Mouse (Mus musculus): ENCODE data around the gene Tomm20. TPM values are rescaled to one million over a fixed set of nuclear protein-coding genes. Genes with fewer than 3 reads are reported as not detected.

Tomm20 gene
- polyA plus RNA-seq, 1 experiment from 2014 or later, result 256 TPM

GRCm38 (mm10) chr8:126932249-126932648 lies 13.4 kb downstream of the Tomm20 start:
- no peak for ATAC-seq (replicated peaks; ENCODE audit: insufficient number of reproducible peaks, low FRiP score, low TSS enrichment, low read depth)
- no peak for DNase-seq (ENCODE audit: low spot score)
- Histone ChIP-seq H3K36me3 (replicated peaks; ENCODE audit: control insufficient read depth, insufficient read depth, low read depth, low read length) (peaks cover 22% of the 10 kb centered on the region), H3K4me3 (ENCODE audit: low read depth, low read length) (no peak overlapping the region), H3K27ac (replicated peaks; ENCODE audit: low read depth, low read length) (no peak overlapping the region), H3K9ac (replicated peaks; ENCODE audit: low read length) (no peak overlapping the region), H3K4me2 (ENCODE audit: low read depth, low read length) (no peak overlapping the region), H3K9me3 (replicated peaks; ENCODE audit: control insufficient read depth, low read length) (no peaks in the 10 kb centered on the region), H3K27me3 (ENCODE audit: control insufficient read depth, insufficient read depth, low read length) (no peaks in the 10 kb centered on the region), H3K4me1 (ENCODE audit: control insufficient read depth, insufficient read depth, low read length) (no peaks in the 10 kb centered on the region)
- WGBS, result 91% methylated on average over 1 of the region's 1 CpGs

GRCm38 (mm10) chr8:126931720-126932119 lies 13.9 kb downstream of the Tomm20 start:
- Histone ChIP-seq H3K36me3 (replicated peaks; ENCODE audit: control insufficient read depth, insufficient read depth, low read depth, low read length) (peaks cover 18% of the 10 kb centered on the region), H3K27me3 (ENCODE audit: control insufficient read depth, insufficient read depth, low read length) (no peaks in the 10 kb centered on the region), H3K27ac (replicated peaks; ENCODE audit: low read depth, low read length) (no peak overlapping the region), H3K4me1 (ENCODE audit: control insufficient read depth, insufficient read depth, low read length) (no peaks in the 10 kb centered on the region), H3K9ac (replicated peaks; ENCODE audit: low read length) (no peak overlapping the region), H3K4me3 (ENCODE audit: low read depth, low read length) (no peak overlapping the region), H3K9me3 (replicated peaks; ENCODE audit: control insufficient read depth, low read length) (no peaks in the 10 kb centered on the region), H3K4me2 (ENCODE audit: low read depth, low read length) (no peak overlapping the region)
- WGBS, result 40% methylated on average over 2 of the region's 2 CpGs
- no peak for ATAC-seq (replicated peaks; ENCODE audit: insufficient number of reproducible peaks, low FRiP score, low TSS enrichment, low read depth)
- DNase-seq (ENCODE audit: low spot score), result no peak

GRCm38 (mm10) chr8:126929607-126930161 lies 16.0 kb downstream of the Tomm20 start:
- DNase-seq (ENCODE audit: low spot score) (peak; percentile 82), ATAC-seq (replicated peaks; ENCODE audit: insufficient number of reproducible peaks, low FRiP score, low TSS enrichment, low read depth) (no peak)
- no peak overlapping the region for H3K4me3 ChIP-seq (ENCODE audit: low read depth, low read length)
- no peak overlapping the region for H3K4me2 ChIP-seq (ENCODE audit: low read depth, low read length)
- no peaks in the 10 kb centered on the region for H3K9me3 ChIP-seq (replicated peaks; ENCODE audit: control insufficient read depth, low read length)
- H3K9ac ChIP-seq (replicated peaks; ENCODE audit: low read length), result no peak overlapping the region
- no peaks in the 10 kb centered on the region for H3K27me3 ChIP-seq (ENCODE audit: control insufficient read depth, insufficient read depth, low read length)
- H3K36me3 ChIP-seq (replicated peaks; ENCODE audit: control insufficient read depth, insufficient read depth, low read depth, low read length), result peaks cover 6% of the 10 kb centered on the region
- H3K4me1 ChIP-seq (ENCODE audit: control insufficient read depth, insufficient read depth, low read length), result no peaks in the 10 kb centered on the region
- no peak overlapping the region for H3K27ac ChIP-seq (replicated peaks; ENCODE audit: low read depth, low read length)
- WGBS, result 81% methylated on average over 3 of the region's 3 CpGs

- H3K4me3 ChIP-seq (ENCODE audit: low read depth, low read length), result no peak overlapping the region
- peaks cover 6% of the 10 kb centered on the region for H3K36me3 ChIP-seq (replicated peaks; ENCODE audit: control insufficient read depth, insufficient read depth, low read depth, low read length)
- ATAC-seq (replicated peaks; ENCODE audit: insufficient number of reproducible peaks, low FRiP score, low TSS enrichment, low read depth), result no peak
- no peak overlapping the region for H3K9ac ChIP-seq (replicated peaks; ENCODE audit: low read length)
- 91% methylated on average over 10 of the region's 10 CpGs for WGBS
- DNase-seq (ENCODE audit: low spot score), result no peak
- no peaks in the 10 kb centered on the region for H3K4me1 ChIP-seq (ENCODE audit: control insufficient read depth, insufficient read depth, low read length)
- H3K27ac ChIP-seq (replicated peaks; ENCODE audit: low read depth, low read length), result no peak overlapping the region
- H3K27me3 ChIP-seq (ENCODE audit: control insufficient read depth, insufficient read depth, low read length), result no peaks in the 10 kb centered on the region
- no peak overlapping the region for H3K4me2 ChIP-seq (ENCODE audit: low read depth, low read length)
- H3K9me3 ChIP-seq (replicated peaks; ENCODE audit: control insufficient read depth, low read length), result no peaks in the 10 kb centered on the region
These were observed 16.7 kb downstream of the Tomm20 start for GRCm38 (mm10) chr8:126928755-126929505.

- H3K4me2 ChIP-seq (ENCODE audit: low read depth, low read length), result no peak overlapping the region
- H3K36me3 ChIP-seq (replicated peaks; ENCODE audit: control insufficient read depth, insufficient read depth, low read depth, low read length), result no peaks in the 10 kb centered on the region
- no peak overlapping the region for H3K27ac ChIP-seq (replicated peaks; ENCODE audit: low read depth, low read length)
- ATAC-seq (replicated peaks; ENCODE audit: insufficient number of reproducible peaks, low FRiP score, low TSS enrichment, low read depth) (no peak), DNase-seq (ENCODE audit: low spot score) (no peak)
- H3K4me3 ChIP-seq (ENCODE audit: low read depth, low read length), result no peak overlapping the region
- H3K9me3 ChIP-seq (replicated peaks; ENCODE audit: control insufficient read depth, low read length), result no peaks in the 10 kb centered on the region
- no peaks in the 10 kb centered on the region for H3K27me3 ChIP-seq (ENCODE audit: control insufficient read depth, insufficient read depth, low read length)
- no peaks in the 10 kb centered on the region for H3K4me1 ChIP-seq (ENCODE audit: control insufficient read depth, insufficient read depth, low read length)
- no peak overlapping the region for H3K9ac ChIP-seq (replicated peaks; ENCODE audit: low read length)
These were observed 17.6 kb downstream of the Tomm20 start for GRCm38 (mm10) chr8:126928028-126928427.

GRCm38 (mm10) chr8:126927058-126927457 lies 18.6 kb downstream of the Tomm20 start:
- whole genome bisulfite sequencing, result 39% methylated on average over 1 of the region's 1 CpGs
- H3K4me1 ChIP-seq (ENCODE audit: control insufficient read depth, insufficient read depth, low read length), result no peaks in the 10 kb centered on the region
- H3K36me3 ChIP-seq (replicated peaks; ENCODE audit: control insufficient read depth, insufficient read depth, low read depth, low read length), result no peaks in the 10 kb centered on the region
- no peak overlapping the region for H3K9ac ChIP-seq (replicated peaks; ENCODE audit: low read length)
- H3K4me2 ChIP-seq (ENCODE audit: low read depth, low read length), result no peak overlapping the region
- DNase-seq (ENCODE audit: low spot score) (peak; percentile 32), ATAC-seq (replicated peaks; ENCODE audit: insufficient number of reproducible peaks, low FRiP score, low TSS enrichment, low read depth) (no peak)
- H3K9me3 ChIP-seq (replicated peaks; ENCODE audit: control insufficient read depth, low read length), result no peaks in the 10 kb centered on the region
- no peaks in the 10 kb centered on the region for H3K27me3 ChIP-seq (ENCODE audit: control insufficient read depth, insufficient read depth, low read length)
- no peak overlapping the region for H3K4me3 ChIP-seq (ENCODE audit: low read depth, low read length)
- H3K27ac ChIP-seq (replicated peaks; ENCODE audit: low read depth, low read length), result no peak overlapping the region

- DNase-seq (ENCODE audit: low spot score) (no peak), ATAC-seq (replicated peaks; ENCODE audit: insufficient number of reproducible peaks, low FRiP score, low TSS enrichment, low read depth) (no peak)
- Histone ChIP-seq H3K4me3 (ENCODE audit: low read depth, low read length) (no peak overlapping the region), H3K27me3 (ENCODE audit: control insufficient read depth, insufficient read depth, low read length) (no peaks in the 10 kb centered on the region), H3K36me3 (replicated peaks; ENCODE audit: control insufficient read depth, insufficient read depth, low read depth, low read length) (no peaks in the 10 kb centered on the region), H3K4me2 (ENCODE audit: low read depth, low read length) (no peak overlapping the region), H3K9ac (replicated peaks; ENCODE audit: low read length) (no peak overlapping the region), H3K4me1 (ENCODE audit: control insufficient read depth, insufficient read depth, low read length) (no peaks in the 10 kb centered on the region), H3K9me3 (replicated peaks; ENCODE audit: control insufficient read depth, low read length) (no peaks in the 10 kb centered on the region), H3K27ac (replicated peaks; ENCODE audit: low read depth, low read length) (no peak overlapping the region)
- 95% methylated on average over 7 of the region's 7 CpGs for WGBS
These were observed 22.7 kb downstream of the Tomm20 start for GRCm38 (mm10) chr8:126922981-126923380.

GRCm38 (mm10) chr8:126921432-126921831 lies 24.2 kb downstream of the Tomm20 start:
- no peak overlapping the region for H3K9ac ChIP-seq (replicated peaks; ENCODE audit: low read length)
- H3K4me3 ChIP-seq (ENCODE audit: low read depth, low read length), result no peak overlapping the region
- no peaks in the 10 kb centered on the region for H3K36me3 ChIP-seq (replicated peaks; ENCODE audit: control insufficient read depth, insufficient read depth, low read depth, low read length)
- no peaks in the 10 kb centered on the region for H3K9me3 ChIP-seq (replicated peaks; ENCODE audit: control insufficient read depth, low read length)
- WGBS, result 92% methylated on average over 3 of the region's 3 CpGs
- H3K27ac ChIP-seq (replicated peaks; ENCODE audit: low read depth, low read length), result no peak overlapping the region
- no peak overlapping the region for H3K4me2 ChIP-seq (ENCODE audit: low read depth, low read length)
- no peak for ATAC-seq (replicated peaks; ENCODE audit: insufficient number of reproducible peaks, low FRiP score, low TSS enrichment, low read depth)
- no peaks in the 10 kb centered on the region for H3K4me1 ChIP-seq (ENCODE audit: control insufficient read depth, insufficient read depth, low read length)
- no peak for DNase-seq (ENCODE audit: low spot score)
- H3K27me3 ChIP-seq (ENCODE audit: control insufficient read depth, insufficient read depth, low read length), result no peaks in the 10 kb centered on the region
